Mouse (Mus musculus) ES-Bruce4 (cell line): Measurements from ENCODE around the gene Nup153. TPM values are rescaled to one million over a fixed set of nuclear protein-coding genes. Genes with fewer than 3 reads are reported as not detected.

Source experiments
- H3K27ac ChIP-seq: 2 replicates; pipeline ENCODE4 v1.5.1; 2012; ENCODE audit warnings: low read length, inconsistent platforms; ENCODE audit not compliant: insufficient read depth
- H3K27me3 ChIP-seq: 2 replicates; pipeline ENCODE4 v1.6.1; 2012; ENCODE audit warnings: mild to moderate bottlenecking, low read length, inconsistent platforms; ENCODE audit not compliant: control insufficient read depth, poor library complexity, insufficient read depth, severe bottlenecking
- H3K36me3 ChIP-seq: 2 replicates; pipeline ENCODE4 v1.6.1; 2012; ENCODE audit warnings: inconsistent platforms, mild to moderate bottlenecking, low read length, moderate library complexity; ENCODE audit not compliant: control insufficient read depth, poor library complexity, insufficient read depth, severe bottlenecking
- H3K4me1 ChIP-seq: one replicate; pipeline ENCODE4 v1.8.1; 2011; ENCODE audit warnings: low read length; ENCODE audit not compliant: control insufficient read depth, insufficient read depth
- H3K4me3 ChIP-seq: 2 replicates; pipeline ENCODE4 v1.5.1; 2011; ENCODE audit warnings: low read depth, mild to moderate bottlenecking, low read length
- H3K9ac ChIP-seq: 2 replicates; pipeline ENCODE4 v1.6.1; 2012; ENCODE audit warnings: low read depth, mild to moderate bottlenecking, inconsistent platforms; ENCODE audit not compliant: poor library complexity, severe bottlenecking
- H3K9me3 ChIP-seq: replicated peaks from 2 replicates; pipeline ENCODE4 v1.6.1; 2012; ENCODE audit warnings: mild to moderate bottlenecking, low read length, inconsistent platforms; ENCODE audit not compliant: control insufficient read depth, poor library complexity, insufficient read depth, severe bottlenecking
- CTCF ChIP-seq: IDR thresholded peaks from one replicate; pipeline ENCODE4 v1.8.1; 2011; ENCODE audit warnings: low read depth, low read length
- EP300 ChIP-seq: IDR thresholded peaks from 2 replicates; pipeline ENCODE4 v1.6.1; 2011; ENCODE audit warnings: low read depth, low read length; ENCODE audit not compliant: insufficient read depth
- POLR2A ChIP-seq: IDR thresholded peaks from one replicate; pipeline ENCODE4 v1.8.1; 2011; ENCODE audit warnings: low read length; ENCODE audit not compliant: insufficient read depth
- polyA plus RNA-seq: library from polyadenylated mRNA; stranded (reverse); fragments of >200 nt; gene quantifications from 2 replicates; pipeline ENCODE4 v1.2.4, GENCODE M21; 2011; ENCODE audit warnings: low read depth; ENCODE audit not compliant: missing spikeins, insufficient read depth, insufficient read length

The Nup153 gene
- polyA plus RNA-seq, 1 experiment: 232 TPM

DNA sequence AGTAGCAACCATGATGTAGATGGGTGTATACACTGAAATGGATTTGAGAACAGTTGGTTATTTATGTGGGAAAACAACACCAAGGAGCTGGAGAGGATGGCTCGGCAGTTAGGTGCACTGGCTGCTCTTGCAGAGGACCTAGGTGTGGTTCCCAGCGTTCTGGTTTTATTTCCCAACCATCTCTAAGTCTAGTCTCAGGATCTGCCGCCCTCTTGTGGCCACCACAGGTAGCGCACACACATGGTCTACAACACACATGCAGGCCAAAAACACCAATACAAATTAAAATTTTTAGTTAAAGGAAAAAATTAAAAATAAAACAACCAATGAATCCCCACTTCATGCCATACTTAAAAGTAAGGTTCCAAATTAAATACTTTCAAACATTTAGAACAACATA, 85.4 kb downstream of the Nup153 start:
- H3K4me1 ChIP-seq: peaks cover 2% of the 10 kb centered on the region
- no peaks in the 10 kb centered on the region for H3K27me3 ChIP-seq
- H3K36me3 ChIP-seq: no peaks in the 10 kb centered on the region
- TF ChIP-seq EP300 (no peak), CTCF (peak; percentile 62), POLR2A (no peak)
- H3K9ac ChIP-seq: no peak overlapping the region
- H3K9me3 ChIP-seq: 0 out of 2 replicates have a peak, but pooled peaks cover 4% of the 10 kb centered on the region
- no peak overlapping the region for H3K27ac ChIP-seq
- no peak overlapping the region for H3K4me3 ChIP-seq

DNA sequence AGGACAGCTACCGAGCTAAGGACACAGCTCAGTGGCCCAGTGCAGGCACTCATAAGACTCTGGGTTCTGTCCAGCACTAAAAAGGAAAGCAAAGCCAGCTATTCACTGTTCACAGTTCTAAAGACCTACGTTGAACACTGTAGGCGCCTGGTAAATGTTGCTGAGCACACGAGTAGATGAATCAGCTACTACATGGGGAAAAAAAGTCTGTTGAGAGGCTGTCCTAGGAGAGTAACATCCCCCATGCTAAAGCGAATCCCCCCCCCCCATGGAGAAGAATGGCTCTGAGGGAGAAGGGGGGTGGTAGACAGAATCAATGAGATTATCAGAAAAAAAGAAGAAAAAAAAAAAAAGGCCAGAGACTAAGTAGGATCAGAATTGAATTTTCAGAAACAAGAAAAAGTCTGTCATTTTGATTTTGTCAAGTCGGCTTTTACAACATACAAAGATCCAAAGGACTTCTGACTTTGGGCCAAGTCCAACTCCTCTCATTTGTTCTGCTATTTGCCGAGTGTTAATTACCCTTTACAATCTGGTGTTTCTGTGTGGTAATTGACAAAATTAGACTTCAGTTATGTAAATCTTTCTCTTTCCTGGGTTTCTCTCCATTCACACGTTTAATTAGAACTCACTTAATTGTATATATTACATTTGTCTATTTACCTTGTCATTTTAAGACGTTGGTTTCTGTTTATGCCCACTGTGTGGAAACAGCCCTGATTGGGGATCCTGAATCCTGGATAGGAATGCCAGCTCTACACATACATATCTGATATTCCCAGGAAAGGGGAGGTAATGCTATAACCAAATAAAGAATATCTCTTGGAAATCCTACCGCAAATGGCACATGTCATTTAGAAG, 86.9 kb downstream of the Nup153 start:
- Histone ChIP-seq H3K4me3 (no peak overlapping the region), H3K27me3 (no peaks in the 10 kb centered on the region), H3K9ac (no peak overlapping the region), H3K27ac (no peak overlapping the region), H3K36me3 (no peaks in the 10 kb centered on the region), H3K4me1 (peaks cover 2% of the 10 kb centered on the region), H3K9me3 (0 out of 2 replicates have a peak, but pooled peaks cover 4% of the 10 kb centered on the region)
- TF ChIP-seq CTCF: no peak
- TF ChIP-seq POLR2A: no peak
- no peak for TF ChIP-seq EP300

DNA sequence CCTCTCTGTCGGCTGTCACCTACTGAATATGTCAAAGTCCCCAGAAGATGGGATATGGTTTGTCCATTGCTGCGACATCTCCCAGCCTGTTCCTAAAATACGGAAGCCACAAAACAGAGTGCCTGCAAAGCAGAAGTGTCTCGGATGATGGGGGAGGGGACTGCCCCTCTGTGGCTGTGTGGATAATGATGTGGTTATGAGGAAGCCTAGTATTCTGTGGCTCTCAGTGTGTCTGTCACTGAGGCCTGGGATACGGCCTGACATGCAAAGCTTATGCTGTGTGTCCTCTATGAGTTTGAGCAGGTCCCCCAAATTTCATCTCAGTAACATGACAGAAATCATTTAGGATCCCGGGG, 93.6 kb downstream of the Nup153 start:
- no peak overlapping the region for H3K9ac ChIP-seq

GRCm38 (mm10) chr13:46633320-46634132, 94.2 kb downstream of the Nup153 start:
- Histone ChIP-seq H3K4me1 (no peaks in the 10 kb centered on the region), H3K27me3 (no peaks in the 10 kb centered on the region), H3K4me3 (no peak overlapping the region), H3K9me3 (no peaks in the 10 kb centered on the region), H3K27ac (no peak overlapping the region), H3K9ac (no peak overlapping the region), H3K36me3 (no peaks in the 10 kb centered on the region)
- TF ChIP-seq CTCF (no peak), EP300 (no peak), POLR2A (no peak)

More for the DNA sequence above, 93.6 kb downstream of the Nup153 start:
- Histone ChIP-seq H3K9me3 (no peaks in the 10 kb centered on the region), H3K4me3 (no peak overlapping the region), H3K27me3 (no peaks in the 10 kb centered on the region), H3K4me1 (no peaks in the 10 kb centered on the region), H3K36me3 (no peaks in the 10 kb centered on the region), H3K27ac (no peak overlapping the region)
- no peak for TF ChIP-seq POLR2A
- TF ChIP-seq CTCF: no peak
- TF ChIP-seq EP300: no peak

GRCm38 (mm10) chr13:46632796-46633195, 94.9 kb downstream of the Nup153 start:
- no peak overlapping the region for H3K4me3 ChIP-seq
- H3K27ac ChIP-seq: no peak overlapping the region
- no peaks in the 10 kb centered on the region for H3K27me3 ChIP-seq
- no peaks in the 10 kb centered on the region for H3K9me3 ChIP-seq
- TF ChIP-seq CTCF: no peak
- no peak for TF ChIP-seq POLR2A
- TF ChIP-seq EP300: no peak
- H3K36me3 ChIP-seq: no peaks in the 10 kb centered on the region
- no peaks in the 10 kb centered on the region for H3K4me1 ChIP-seq
- no peak overlapping the region for H3K9ac ChIP-seq

Other genes starting within 250 kb of the Nup153 start
- gene Cap2, start 226.1 kb downstream of the Nup153 start, polyA plus RNA-seq: 0.81 and 1.2 TPM in 2 replicates
- 43.3 and 48.9 TPM in 2 replicates for gene Fam8a1, start 58.4 kb downstream of the Nup153 start, polyA plus RNA-seq
- gene Kif13a, start 201.9 kb upstream of the Nup153 start, polyA plus RNA-seq: 36.7 and 41.1 TPM in 2 replicates